Mouse (Mus musculus) heart, embryonic 11.5 days (tissue): ENCODE results near the gene Phyhd1. TPM values are rescaled to one million over a fixed set of nuclear protein-coding genes. Genes with fewer than 3 reads are reported as not detected.

Source experiments
- ATAC-seq: fragments of 200-750 bp; cut with Nextera tagmentation; replicated peaks from 2 replicates; pipeline ENCODE4 v1.8.0; 2017; ENCODE audit warnings: moderate library complexity; ENCODE audit not compliant: insufficient number of reproducible peaks, low FRiP score, low TSS enrichment
- H3K27ac ChIP-seq: fragments of 300-500 bp; sonication (generic); 2 replicates; pipeline ENCODE4 v1.5.1; 2014; ENCODE audit warnings: mild to moderate bottlenecking, low read depth, low read length
- H3K27me3 ChIP-seq: fragments of 300-500 bp; sonication (generic); 2 replicates; pipeline ENCODE4 v1.6.1; 2014; ENCODE audit warnings: mild to moderate bottlenecking, low read length, mixed read lengths; ENCODE audit not compliant: control insufficient read depth, insufficient read depth
- H3K36me3 ChIP-seq: fragments of 300-500 bp; sonication (generic); 2 replicates; pipeline ENCODE4 v1.6.1; 2014; ENCODE audit warnings: mild to moderate bottlenecking, low read length, moderate library complexity, mixed read lengths; ENCODE audit not compliant: control insufficient read depth, insufficient read depth
- H3K4me1 ChIP-seq: fragments of 300-500 bp; sonication (generic); 2 replicates; pipeline ENCODE4 v1.6.1; 2014; ENCODE audit warnings: low read length; ENCODE audit not compliant: control insufficient read depth, insufficient read depth
- H3K4me2 ChIP-seq: fragments of 300-500 bp; sonication (generic); 2 replicates; pipeline ENCODE4 v1.6.1; 2014; ENCODE audit warnings: mild to moderate bottlenecking, moderate library complexity
- H3K4me3 ChIP-seq: fragments of 300-500 bp; sonication (generic); 2 replicates; pipeline ENCODE4 v1.5.1; 2014; ENCODE audit warnings: low read depth, low read length
- H3K9ac ChIP-seq: fragments of 300-500 bp; sonication (generic); 2 replicates; pipeline ENCODE4 v1.6.1; 2014; ENCODE audit warnings: mild to moderate bottlenecking, low read depth, low read length, moderate library complexity
- H3K9me3 ChIP-seq: fragments of 300-500 bp; sonication (generic); replicated peaks from 2 replicates; pipeline ENCODE4 v1.6.1; 2016; ENCODE audit warnings: low read length; ENCODE audit not compliant: control insufficient read depth
- WGBS: fragments of 180-500 bp; shearing (Covaris S2); extraction: QIAGEN DNeasy Blood & Tissue Kit; methylation state at CpG from one replicate; pipeline ENCODE4 v1.1.7; 2014; ENCODE audit not compliant: insufficient replicate concordance; 5-methylcytosine and 5-hydroxymethylcytosine counted together
- polyA plus RNA-seq: library from polyadenylated mRNA; unstranded; fragments of >200 nt; fragmentation: Nextera tagmentation; extraction: Ambion mirVana; gene quantifications from 2 replicates; pipeline ENCODE4 v1.2.1, GENCODE M21; 2014

Gene Phyhd1
- 4.7 and 7.4 TPM in 2 replicates for polyA plus RNA-seq

DNA sequence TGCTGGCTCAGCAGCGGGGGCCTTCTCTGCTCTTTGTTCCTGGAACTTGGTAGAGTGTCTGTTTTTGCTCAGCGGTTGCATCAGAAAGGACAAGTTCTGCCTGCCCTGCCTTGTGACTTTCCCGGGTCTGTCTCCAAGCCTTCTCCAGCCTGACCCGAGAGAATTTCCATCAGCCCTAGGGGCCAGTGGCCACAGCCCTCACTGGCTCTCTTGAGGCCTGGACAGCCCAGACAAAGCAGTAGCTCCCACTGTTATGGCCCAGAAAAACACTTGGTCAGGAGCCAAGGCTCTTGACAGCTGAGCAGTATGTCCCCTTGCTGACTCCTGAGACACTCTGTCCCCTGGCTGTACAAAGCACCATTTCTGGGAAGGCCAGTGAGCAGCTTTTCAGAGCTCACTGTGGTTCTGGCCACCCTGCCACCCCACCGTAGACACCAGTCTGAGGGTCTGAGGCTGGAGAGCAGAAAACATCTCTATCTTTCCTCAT lies at the start of gene Phyhd1:
Gene Phyhd1, plus strand, starts transcription at position 437 of the 487 bp plus-strand sequence.
- H3K9me3 ChIP-seq, result no peaks in the 10 kb centered on the region
- no peaks in the 10 kb centered on the region for H3K27me3 ChIP-seq
- 37% methylated on average over 5 of the region's 5 CpGs for WGBS
- no peak within 1 kb of the TSS for H3K4me3 ChIP-seq
- peak within 1 kb of the TSS; percentile 62 for H3K9ac ChIP-seq
- H3K4me1 ChIP-seq, result peaks cover 34% of the 10 kb centered on the region
- peak within 1 kb of the TSS; percentile 29 for H3K4me2 ChIP-seq
- peak within 1 kb of the TSS; percentile 86 for H3K27ac ChIP-seq
- peaks cover 15% of the 10 kb centered on the region for H3K36me3 ChIP-seq
- no peak for ATAC-seq

GRCm38 (mm10) chr2:30216293-30216692 lies 49.7 kb upstream of the Phyhd1 start:
- Histone ChIP-seq H3K4me3 (no peak overlapping the region), H3K4me1 (no peaks in the 10 kb centered on the region), H3K9me3 (no peaks in the 10 kb centered on the region), H3K9ac (no peak overlapping the region), H3K27ac (no peak overlapping the region), H3K27me3 (no peaks in the 10 kb centered on the region), H3K36me3 (no peaks in the 10 kb centered on the region), H3K4me2 (no peak overlapping the region)
- ATAC-seq, result no peak
- 92% methylated on average over 5 of the region's 5 CpGs for WGBS

DNA sequence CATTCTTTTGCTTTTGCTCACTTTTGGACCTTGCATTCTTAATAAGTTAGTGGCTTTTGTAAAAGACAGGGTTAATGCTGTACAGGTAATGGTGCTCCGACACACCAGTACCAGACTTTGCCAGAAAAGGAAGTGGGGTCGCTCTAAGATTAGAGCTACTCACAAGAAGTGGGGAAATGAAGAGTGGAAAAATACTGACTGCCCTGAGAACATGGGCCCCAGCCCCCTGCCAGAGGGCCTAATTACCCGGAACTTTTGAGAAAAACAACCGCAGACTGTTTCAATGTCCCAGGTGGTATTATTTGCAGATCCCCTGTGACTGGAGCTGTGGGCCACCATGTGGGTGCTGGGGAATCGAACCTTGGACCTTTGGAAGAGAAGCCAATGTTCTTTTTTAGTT lies 30.4 kb upstream of the Phyhd1 start:
- Histone ChIP-seq H3K27ac (no peak overlapping the region), H3K9me3 (0 out of 2 replicates have a peak, but pooled peaks cover 2% of the 10 kb centered on the region), H3K4me1 (peaks cover 22% of the 10 kb centered on the region), H3K4me3 (no peak overlapping the region), H3K27me3 (no peaks in the 10 kb centered on the region), H3K36me3 (no peaks in the 10 kb centered on the region; the same call in 1 of the 2 replicates), H3K9ac (no peak overlapping the region), H3K4me2 (no peak overlapping the region)
- ATAC-seq, result no peak
- 73% methylated on average over 5 of the region's 5 CpGs for WGBS

DNA sequence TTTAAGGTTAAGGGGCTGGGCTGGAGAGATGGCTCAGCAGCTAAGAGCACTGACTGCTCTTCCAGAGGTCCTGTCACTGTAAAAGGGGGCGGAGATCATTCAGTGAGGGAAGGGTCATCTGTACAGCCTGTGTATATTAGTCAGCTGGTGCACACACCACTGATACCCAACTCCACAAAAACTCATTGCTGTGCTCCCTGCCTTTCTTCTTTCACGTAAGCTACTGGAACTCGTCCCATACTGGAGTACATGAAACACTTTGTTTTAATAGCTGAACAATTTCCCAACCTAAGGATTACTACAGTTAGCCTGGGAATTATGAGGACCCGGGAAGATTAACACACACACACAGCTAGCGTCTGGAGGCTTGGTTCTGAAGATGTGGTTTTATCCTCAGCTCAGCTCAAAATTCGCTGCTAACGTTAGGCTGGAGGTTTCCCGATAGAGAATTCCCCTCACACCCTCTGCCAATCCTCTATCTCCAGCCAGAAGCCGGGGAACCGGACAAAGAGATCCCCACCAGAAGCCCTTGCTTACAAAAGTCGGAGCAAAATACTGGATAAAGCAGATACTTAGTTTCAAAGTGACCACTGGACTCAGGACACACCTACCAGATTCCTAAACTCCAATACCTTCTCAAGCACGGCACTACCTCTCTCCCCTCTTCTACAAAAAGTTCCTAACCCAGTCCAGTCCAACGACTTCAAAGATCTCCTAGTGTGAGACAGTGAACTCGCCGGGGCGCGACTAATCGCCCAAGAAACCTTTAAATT lies 29.4 kb upstream of the Phyhd1 start:
- peak overlapping the region; percentile 94 for H3K9ac ChIP-seq
- no peaks in the 10 kb centered on the region for H3K27me3 ChIP-seq
- peaks cover 10% of the 10 kb centered on the region for H3K36me3 ChIP-seq
- peak overlapping the region; percentile 95 for H3K4me3 ChIP-seq
- no peaks in the 10 kb centered on the region for H3K9me3 ChIP-seq
- WGBS, result 4% methylated on average over 18 of the region's 18 CpGs
- peaks cover 30% of the 10 kb centered on the region for H3K4me1 ChIP-seq
- ATAC-seq, result no peak
- H3K4me2 ChIP-seq, result peak overlapping the region; percentile 97
- peak overlapping the region; percentile 92 for H3K27ac ChIP-seq

- 2% methylated on average over 50 of the region's 67 CpGs for WGBS
- no peaks in the 10 kb centered on the region for H3K9me3 ChIP-seq
These were observed 28.7 kb upstream of the Phyhd1 start, which contains the start of gene Lrrc8a for GRCm38 (mm10) chr2:30237199-30237880. Gene Lrrc8a (plus strand): TSS chr2:30237715.

GRCm38 (mm10) chr2:30237881-30238280 lies 28.1 kb upstream of the Phyhd1 start:
- Histone ChIP-seq H3K4me2 (peak overlapping the region; percentile 97), H3K9me3 (no peaks in the 10 kb centered on the region), H3K27me3 (no peaks in the 10 kb centered on the region), H3K4me3 (peak overlapping the region; percentile 95), H3K9ac (peak overlapping the region; percentile 94), H3K27ac (peak overlapping the region; percentile 92), H3K36me3 (peaks cover 12% of the 10 kb centered on the region), H3K4me1 (peaks cover 38% of the 10 kb centered on the region)
- peak; percentile 84 for ATAC-seq
- under 1% methylated on average over 38 of the region's 42 CpGs for WGBS

More at GRCm38 (mm10) chr2:30237199-30237880, 28.7 kb upstream of the Phyhd1 start, which contains the start of gene Lrrc8a:
- H3K9ac ChIP-seq, result peak within 1 kb of the TSS; percentile 94
- peak within 1 kb of the TSS; percentile 92 for H3K27ac ChIP-seq
- peaks cover 32% of the 10 kb centered on the region for H3K4me1 ChIP-seq
- no peaks in the 10 kb centered on the region for H3K27me3 ChIP-seq
- peaks cover 12% of the 10 kb centered on the region for H3K36me3 ChIP-seq
- peak; percentile 94 for ATAC-seq
- H3K4me2 ChIP-seq, result peak within 1 kb of the TSS; percentile 97
- peak within 1 kb of the TSS; percentile 95 for H3K4me3 ChIP-seq

DNA sequence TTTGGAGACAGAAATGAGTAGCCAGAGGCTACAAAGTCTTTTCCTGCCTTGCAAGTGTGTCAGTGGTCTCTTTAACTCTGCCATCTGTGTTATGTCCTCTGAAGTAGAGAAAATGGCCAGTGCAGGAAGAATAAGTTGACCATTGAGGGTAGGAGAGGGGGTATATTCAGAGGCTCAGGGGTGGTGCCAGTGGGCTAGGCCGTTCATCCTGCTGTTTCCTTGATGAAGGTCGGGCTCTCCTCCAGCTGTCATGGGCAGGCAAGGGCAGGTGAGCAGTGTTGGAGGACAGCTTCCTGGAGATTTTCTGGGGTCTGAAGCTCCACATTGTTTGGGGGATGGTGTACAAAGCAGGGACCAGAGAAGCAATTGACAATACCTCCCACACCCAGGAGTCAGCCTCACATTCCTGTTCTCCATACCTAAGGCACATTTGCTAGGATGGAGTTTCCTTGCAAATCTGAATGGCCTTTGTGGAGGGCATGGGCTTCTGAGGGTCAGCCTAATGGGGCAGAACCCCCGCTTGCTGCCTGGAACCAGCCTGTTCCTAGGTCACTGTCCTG lies 27.0 kb upstream of the Phyhd1 start:
- WGBS, result 61% methylated on average over 3 of the region's 3 CpGs
- H3K9ac ChIP-seq, result peak overlapping the region; percentile 94
- peak overlapping the region; percentile 18 for H3K27ac ChIP-seq
- H3K9me3 ChIP-seq, result no peaks in the 10 kb centered on the region
- peak overlapping the region; percentile 97 for H3K4me2 ChIP-seq
- peaks cover 12% of the 10 kb centered on the region for H3K36me3 ChIP-seq
- no peaks in the 10 kb centered on the region for H3K27me3 ChIP-seq
- peaks cover 38% of the 10 kb centered on the region for H3K4me1 ChIP-seq
- ATAC-seq, result no peak
- H3K4me3 ChIP-seq, result peak overlapping the region; percentile 95

GRCm38 (mm10) chr2:30239777-30240176 lies 26.2 kb upstream of the Phyhd1 start:
- H3K9me3 ChIP-seq, result no peaks in the 10 kb centered on the region
- H3K9ac ChIP-seq, result peak overlapping the region; percentile 34
- 48% methylated on average over 4 of the region's 4 CpGs for WGBS
- H3K4me2 ChIP-seq, result peak overlapping the region; percentile 97
- H3K36me3 ChIP-seq, result peaks cover 12% of the 10 kb centered on the region
- no peaks in the 10 kb centered on the region for H3K27me3 ChIP-seq
- peak overlapping the region; percentile 16 for H3K27ac ChIP-seq
- peaks cover 38% of the 10 kb centered on the region for H3K4me1 ChIP-seq
- ATAC-seq, result no peak
- H3K4me3 ChIP-seq, result 0 out of 2 replicates have a peak overlapping the region, but pooled peaks have one; percentile 95
